Mouse (Mus musculus): ENCODE measurements around the gene A630076J17Rik.

The A630076J17Rik gene

GRCm38 (mm10) chr3:107229822-107230221 is 592 bp upstream of the A630076J17Rik start:
- DNase-seq (ENCODE audit: low spot score) = no peak

- DNase-seq (ENCODE audit: low spot score) = no peak
These were observed 788 bp downstream of the A630076J17Rik start for GRCm38 (mm10) chr3:107231202-107231601.

GRCm38 (mm10) chr3:107233351-107233813 is 3.0 kb downstream of the A630076J17Rik start:
- peak; percentile 84 for DNase-seq (ENCODE audit: low spot score)

- no peak for DNase-seq (ENCODE audit: low spot score)
These were observed 3.5 kb downstream of the A630076J17Rik start for GRCm38 (mm10) chr3:107233945-107234344.

- DNase-seq (ENCODE audit: low spot score) = no peak
These were observed 7.6 kb downstream of the A630076J17Rik start for GRCm38 (mm10) chr3:107238051-107238450.

GRCm38 (mm10) chr3:107238471-107238980 is 8.1 kb downstream of the A630076J17Rik start:
- DNase-seq (ENCODE audit: low spot score) = no peak

GRCm38 (mm10) chr3:107239607-107240006 is 9.2 kb downstream of the A630076J17Rik start, which contains the start of gene Prok1:
Gene Prok1 (minus strand): TSS chr3:107239707.
- no peak for DNase-seq (ENCODE audit: low spot score)

GRCm38 (mm10) chr3:107241389-107242094 is 11.1 kb downstream of the A630076J17Rik start:
- no peak for DNase-seq (ENCODE audit: low spot score)

- no peak for DNase-seq (ENCODE audit: low spot score)
These were observed 16.5 kb downstream of the A630076J17Rik start for GRCm38 (mm10) chr3:107246876-107247275.

- DNase-seq (ENCODE audit: low spot score) = no peak
These were observed 18.6 kb downstream of the A630076J17Rik start for GRCm38 (mm10) chr3:107249042-107249441.

GRCm38 (mm10) chr3:107250320-107250719 is 19.9 kb downstream of the A630076J17Rik start:
- DNase-seq (ENCODE audit: low spot score) = no peak

- DNase-seq (ENCODE audit: low spot score) = no peak
These were observed 21.6 kb downstream of the A630076J17Rik start for GRCm38 (mm10) chr3:107252035-107252434.

GRCm38 (mm10) chr3:107253925-107254324 is 23.5 kb downstream of the A630076J17Rik start:
- no peak for DNase-seq (ENCODE audit: low spot score)

- DNase-seq (ENCODE audit: low spot score) = no peak
These were observed 25.6 kb downstream of the A630076J17Rik start for GRCm38 (mm10) chr3:107255992-107256391.

- DNase-seq (ENCODE audit: low spot score) = no peak
These were observed 26.3 kb downstream of the A630076J17Rik start for GRCm38 (mm10) chr3:107256724-107257123.

- no peak for DNase-seq (ENCODE audit: low spot score)
These were observed 27.5 kb downstream of the A630076J17Rik start for GRCm38 (mm10) chr3:107257924-107258323.

- no peak for DNase-seq (ENCODE audit: low spot score)
These were observed 30.8 kb downstream of the A630076J17Rik start for GRCm38 (mm10) chr3:107260956-107261850.

- no peak for DNase-seq (ENCODE audit: low spot score)
These were observed 31.4 kb downstream of the A630076J17Rik start for GRCm38 (mm10) chr3:107261851-107262165.

GRCm38 (mm10) chr3:107266814-107267345 is 36.5 kb downstream of the A630076J17Rik start:
- no peak for DNase-seq (ENCODE audit: low spot score)

GRCm38 (mm10) chr3:107272433-107272832 is 42.0 kb downstream of the A630076J17Rik start:
- no peak for DNase-seq (ENCODE audit: low spot score)

GRCm38 (mm10) chr3:107273820-107274219 is 43.4 kb downstream of the A630076J17Rik start:
- peak; percentile 66 for DNase-seq (ENCODE audit: low spot score)

GRCm38 (mm10) chr3:107275351-107275750 is 44.9 kb downstream of the A630076J17Rik start:
- DNase-seq (ENCODE audit: low spot score) = no peak
